Mouse (Mus musculus) intestine, embryonic 14.5 days (tissue): ENCODE measurements around the gene H2-Q10. TPM values are rescaled to one million over a fixed set of nuclear protein-coding genes. Genes with fewer than 3 reads are reported as not detected.

Source experiments
- ATAC-seq: fragments of 200-750 bp; cut with Nextera tagmentation; replicated peaks from 2 replicates; pipeline ENCODE4 v1.8.0; 2017; ENCODE audit warnings: low read depth, moderate number of reproducible peaks, moderate TSS enrichment, moderate library complexity; ENCODE audit not compliant: low FRiP score, low TSS enrichment
- DNase-seq: peaks from one replicate; pipeline ENCODE4 v3.0.0-alpha.2; 2018; ENCODE audit warnings: low spot score
- H3K27ac ChIP-seq: fragments of 300-500 bp; sonication (generic); 2 replicates; pipeline ENCODE4 v1.5.1; 2014; ENCODE audit warnings: low read depth, mild to moderate bottlenecking, control low read depth
- H3K27me3 ChIP-seq: fragments of 300-500 bp; sonication (generic); replicated peaks from 2 replicates; pipeline ENCODE4 v1.6.1; 2014; ENCODE audit warnings: low read length, control low read depth; ENCODE audit not compliant: control insufficient read depth, insufficient read depth
- H3K36me3 ChIP-seq: fragments of 300-500 bp; sonication (generic); 2 replicates; pipeline ENCODE4 v1.6.1; 2014; ENCODE audit warnings: low read length, control low read depth; ENCODE audit not compliant: control insufficient read depth, insufficient read depth
- H3K4me1 ChIP-seq: fragments of 300-500 bp; sonication (generic); replicated peaks from 2 replicates; pipeline ENCODE4 v1.6.1; 2014; ENCODE audit warnings: low read length, control low read depth, mixed read lengths; ENCODE audit not compliant: control insufficient read depth, insufficient read depth
- H3K4me2 ChIP-seq: fragments of 300-500 bp; sonication (generic); 2 replicates; pipeline ENCODE4 v1.6.1; 2014; ENCODE audit warnings: low read length
- H3K4me3 ChIP-seq: fragments of 300-500 bp; sonication (generic); 2 replicates; pipeline ENCODE4 v1.5.1; 2014; ENCODE audit warnings: low read depth, low read length, control low read depth, mixed read lengths
- H3K9ac ChIP-seq: fragments of 300-500 bp; sonication (generic); 2 replicates; pipeline ENCODE4 v1.6.1; 2014; ENCODE audit warnings: mild to moderate bottlenecking, low read length
- H3K9me3 ChIP-seq: fragments of 300-500 bp; sonication (generic); 2 replicates; pipeline ENCODE4 v1.6.1; 2016; ENCODE audit warnings: low read length, control low read depth; ENCODE audit not compliant: control insufficient read depth
- WGBS: fragments of 180-500 bp; shearing (Covaris S2); extraction: QIAGEN DNeasy Blood & Tissue Kit; methylation state at CpG from one replicate; pipeline ENCODE4 v1.1.7; 2014; 5-methylcytosine and 5-hydroxymethylcytosine counted together
- polyA plus RNA-seq: library from polyadenylated mRNA; unstranded; fragments of >200 nt; fragmentation: Nextera tagmentation; extraction: Ambion mirVana; gene quantifications from 2 replicates; pipeline ENCODE4 v1.2.1, GENCODE M21; 2014

The H2-Q10 gene
- polyA plus RNA-seq, 1 experiment from 2014 or later: 10.0 TPM

DNA sequence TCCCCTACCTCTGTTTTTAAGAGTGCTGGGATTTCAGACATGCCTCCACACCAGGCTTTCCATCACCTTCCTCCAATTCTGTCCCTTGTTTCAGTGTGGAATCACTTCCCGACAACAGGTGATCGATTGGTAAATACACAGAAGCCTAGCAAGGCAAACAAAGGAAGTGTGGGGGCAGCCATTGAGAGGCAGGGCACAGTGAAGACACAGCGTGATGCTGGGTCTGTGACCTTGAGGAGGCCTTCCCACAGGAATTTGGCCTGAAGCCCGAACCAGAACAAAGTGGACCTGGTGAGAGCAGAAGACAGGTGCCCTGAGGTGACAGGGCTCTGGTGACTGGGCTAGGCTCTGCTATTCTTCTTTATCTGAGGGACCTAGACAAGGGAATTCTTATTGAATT lies 15.8 kb downstream of the H2-Q10 start:
- H3K27me3 ChIP-seq: no peaks in the 10 kb centered on the region
- no peak overlapping the region for H3K4me3 ChIP-seq
- no peaks in the 10 kb centered on the region for H3K4me1 ChIP-seq
- no peak overlapping the region for H3K4me2 ChIP-seq
- no peak overlapping the region for H3K27ac ChIP-seq
- WGBS: 30% methylated on average over 4 of the region's 4 CpGs
- H3K9me3 ChIP-seq: no peaks in the 10 kb centered on the region
- no peak for DNase-seq
- no peak overlapping the region for H3K9ac ChIP-seq
- H3K36me3 ChIP-seq: no peaks in the 10 kb centered on the region
- no peak for ATAC-seq

DNA sequence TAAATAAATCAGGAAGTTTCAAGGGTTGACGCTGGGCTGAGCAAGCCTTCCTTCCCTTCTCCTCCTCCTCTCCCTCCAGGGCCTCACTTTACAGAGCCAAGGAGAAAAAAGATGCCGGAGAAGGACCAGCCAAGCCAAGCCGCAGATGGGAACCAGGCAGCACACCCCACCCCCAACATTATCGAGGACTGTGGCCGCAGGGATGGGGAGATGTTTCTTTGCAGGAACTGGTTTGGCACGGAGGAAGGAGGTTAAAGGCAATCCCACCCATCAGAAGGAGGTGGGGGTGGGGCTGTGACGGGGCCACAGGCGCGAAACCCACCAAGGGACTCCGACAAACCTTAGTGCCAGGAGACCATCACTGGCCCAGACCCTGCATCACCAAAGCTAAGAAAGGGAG lies 16.8 kb downstream of the H2-Q10 start:
- 44% methylated on average over 10 of the region's 10 CpGs for WGBS
- DNase-seq (no peak), ATAC-seq (no peak)
- Histone ChIP-seq H3K9ac (no peak overlapping the region), H3K4me3 (no peak overlapping the region), H3K4me1 (no peaks in the 10 kb centered on the region), H3K9me3 (no peaks in the 10 kb centered on the region), H3K36me3 (no peaks in the 10 kb centered on the region), H3K27ac (no peak overlapping the region), H3K4me2 (no peak overlapping the region), H3K27me3 (no peaks in the 10 kb centered on the region)

DNA sequence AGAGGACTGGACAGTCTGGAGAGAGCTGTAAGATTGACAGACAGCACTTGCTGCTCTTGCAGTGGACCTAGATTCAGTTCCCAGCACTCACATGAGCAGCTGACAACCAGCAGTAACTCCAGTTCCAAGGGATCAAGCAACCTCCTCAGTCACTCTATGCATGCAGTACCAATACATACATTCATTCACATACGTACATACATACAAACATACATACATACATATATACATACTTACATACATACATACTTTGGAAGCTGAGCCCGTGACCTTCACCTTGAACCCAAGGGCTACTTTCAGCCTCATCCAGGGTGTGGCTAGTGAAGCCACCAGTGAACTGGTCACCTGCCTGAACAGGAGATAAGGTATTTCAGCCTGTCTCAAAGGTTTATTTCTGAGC lies 18.2 kb downstream of the H2-Q10 start:
- no peak for DNase-seq
- H3K4me2 ChIP-seq: no peak overlapping the region
- no peak overlapping the region for H3K4me3 ChIP-seq
- no peak for ATAC-seq
- no peaks in the 10 kb centered on the region for H3K4me1 ChIP-seq
- H3K27ac ChIP-seq: no peak overlapping the region
- H3K27me3 ChIP-seq: no peaks in the 10 kb centered on the region
- H3K36me3 ChIP-seq: no peaks in the 10 kb centered on the region
- no peak overlapping the region for H3K9ac ChIP-seq
- no peaks in the 10 kb centered on the region for H3K9me3 ChIP-seq
- 90% methylated on average over 2 of the region's 2 CpGs for WGBS

DNA sequence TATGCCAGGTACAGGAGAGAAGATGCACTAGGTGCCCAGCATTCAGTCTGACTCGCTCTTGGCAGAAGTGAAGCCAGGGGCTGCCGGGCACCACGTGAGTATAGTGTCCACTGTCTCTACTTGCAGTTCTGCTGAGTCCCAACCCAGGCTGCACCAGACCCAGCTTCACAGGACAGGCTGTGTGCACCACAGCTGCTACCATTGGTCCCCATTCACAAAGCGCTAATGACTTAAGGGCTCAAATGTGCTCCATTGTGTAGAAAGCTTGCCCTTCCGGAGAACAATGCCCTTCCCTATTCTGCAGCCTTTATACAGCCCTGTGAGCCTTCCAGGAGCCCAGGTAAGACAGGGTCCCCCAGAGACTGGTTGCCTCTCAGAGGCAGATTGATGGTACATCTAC lies 20.4 kb downstream of the H2-Q10 start:
- H3K27ac ChIP-seq: no peak overlapping the region
- no peak overlapping the region for H3K4me2 ChIP-seq
- ATAC-seq: no peak
- no peak overlapping the region for H3K9ac ChIP-seq
- no peaks in the 10 kb centered on the region for H3K4me1 ChIP-seq
- no peaks in the 10 kb centered on the region for H3K36me3 ChIP-seq
- H3K4me3 ChIP-seq: no peak overlapping the region
- WGBS: 74% methylated on average over 5 of the region's 5 CpGs
- H3K9me3 ChIP-seq: no peaks in the 10 kb centered on the region
- H3K27me3 ChIP-seq: no peaks in the 10 kb centered on the region
- no peak for DNase-seq

DNA sequence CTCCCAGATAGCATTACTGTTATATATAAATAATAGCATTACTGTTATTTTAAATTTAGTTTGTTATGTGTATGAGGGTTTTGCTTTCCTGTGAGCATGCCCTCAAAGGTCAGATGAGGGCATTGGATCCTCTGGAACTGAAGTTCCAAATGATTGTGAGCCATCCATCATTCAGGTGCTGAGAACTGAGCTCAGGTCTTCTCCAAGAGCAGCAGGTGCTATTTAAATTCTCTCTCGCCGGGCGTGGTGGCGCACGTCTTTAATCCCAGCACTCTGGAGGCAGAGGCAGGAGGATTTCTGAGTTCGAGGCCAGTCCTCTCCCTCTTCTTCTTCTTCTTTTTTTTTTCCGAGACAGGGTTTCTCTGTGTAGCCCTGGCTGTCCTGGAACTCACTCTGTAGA lies 27.2 kb downstream of the H2-Q10 start:
- Histone ChIP-seq H3K27ac (no peak overlapping the region), H3K4me1 (no peaks in the 10 kb centered on the region; the same call in 1 of the 2 replicates), H3K9ac (no peak overlapping the region), H3K9me3 (no peaks in the 10 kb centered on the region), H3K36me3 (no peaks in the 10 kb centered on the region), H3K4me3 (no peak overlapping the region), H3K27me3 (no peaks in the 10 kb centered on the region), H3K4me2 (no peak overlapping the region)
- ATAC-seq (no peak), DNase-seq (no peak)
- WGBS: 93% methylated on average over 7 of the region's 7 CpGs

DNA sequence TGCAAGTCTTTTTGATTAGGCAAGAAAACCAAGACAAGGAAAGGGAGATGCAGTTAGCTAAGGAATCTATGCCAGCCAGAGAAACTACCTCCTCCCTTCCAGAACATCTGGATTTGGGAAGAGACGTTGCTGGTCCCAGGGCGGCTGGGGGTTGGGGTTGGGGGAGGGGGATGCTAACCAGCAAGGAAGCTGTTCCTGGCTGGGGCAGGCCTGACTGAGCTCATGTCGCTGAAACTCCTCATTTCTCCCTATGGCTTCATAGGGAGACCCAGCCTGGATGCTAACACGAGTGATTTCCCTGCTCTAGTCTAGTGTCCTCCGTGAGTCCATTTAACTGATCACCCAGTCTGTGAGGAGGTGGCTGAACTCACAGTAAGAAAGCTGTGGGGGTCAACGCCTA lies 32.3 kb downstream of the H2-Q10 start:
- DNase-seq (no peak), ATAC-seq (no peak)
- no peak overlapping the region for H3K27ac ChIP-seq

DNA sequence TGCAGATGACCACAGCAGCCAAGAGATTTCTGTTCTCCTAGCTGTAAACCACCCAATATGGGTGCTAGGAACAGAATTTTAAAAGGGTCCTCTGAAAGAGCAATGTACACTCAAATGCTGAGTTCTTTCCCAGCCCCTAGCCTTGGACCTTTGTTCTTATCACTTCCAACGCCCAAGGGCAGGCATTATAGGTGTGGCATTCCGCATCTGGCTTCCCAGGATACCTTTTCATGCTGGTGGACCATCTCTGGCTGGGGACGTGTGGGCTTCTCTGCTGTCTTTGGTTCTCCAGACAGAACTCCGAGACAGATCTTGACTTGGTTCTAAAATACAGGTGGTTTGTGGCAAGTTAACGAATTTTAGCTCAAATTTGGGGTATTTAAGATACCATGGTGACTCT lies 32.9 kb downstream of the H2-Q10 start:
- Histone ChIP-seq H3K4me2 (no peak overlapping the region), H3K36me3 (no peaks in the 10 kb centered on the region), H3K9me3 (no peaks in the 10 kb centered on the region), H3K4me3 (no peak overlapping the region), H3K4me1 (no peaks in the 10 kb centered on the region; the same call in 1 of the 2 replicates), H3K27ac (no peak overlapping the region), H3K9ac (no peak overlapping the region), H3K27me3 (peaks cover 22% of the 10 kb centered on the region; the same call in 1 of the 2 replicates)
- no peak for DNase-seq
- WGBS: 50% methylated on average over 5 of the region's 5 CpGs
- ATAC-seq: no peak

More for the DNA sequence above, 32.3 kb downstream of the H2-Q10 start:
- H3K4me1 ChIP-seq: no peaks in the 10 kb centered on the region; the same call in 1 of the 2 replicates
- H3K36me3 ChIP-seq: no peaks in the 10 kb centered on the region
- H3K4me2 ChIP-seq: no peak overlapping the region
- H3K9me3 ChIP-seq: no peaks in the 10 kb centered on the region
- H3K4me3 ChIP-seq: no peak overlapping the region
- no peak overlapping the region for H3K9ac ChIP-seq
- WGBS: 5% methylated on average over 6 of the region's 6 CpGs
- H3K27me3 ChIP-seq: peaks cover 19% of the 10 kb centered on the region; the same call in 1 of the 2 replicates

DNA sequence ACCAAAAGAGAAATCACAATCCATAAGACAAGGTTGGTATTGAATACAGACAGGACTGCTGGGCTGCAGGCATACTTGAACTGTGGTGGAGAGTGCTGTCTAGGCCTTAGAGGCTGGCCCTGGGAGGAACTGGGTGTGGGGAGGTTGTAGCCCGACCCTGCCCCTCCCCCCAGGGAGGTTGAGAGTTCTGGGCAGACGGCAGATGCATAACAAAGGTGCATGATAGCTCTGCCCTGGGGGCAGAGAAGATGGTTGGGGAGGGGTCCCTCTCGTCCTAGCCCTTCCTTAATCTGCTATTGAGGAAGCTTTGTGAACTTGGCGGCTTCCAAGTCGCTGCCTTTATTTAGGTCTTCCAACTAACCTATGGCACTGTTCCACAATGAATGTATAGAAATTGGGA lies 34.0 kb downstream of the H2-Q10 start:
- Histone ChIP-seq H3K4me3 (no peak overlapping the region), H3K36me3 (no peaks in the 10 kb centered on the region), H3K9ac (no peak overlapping the region), H3K27ac (no peak overlapping the region), H3K4me1 (no peaks in the 10 kb centered on the region; the same call in 1 of the 2 replicates), H3K9me3 (no peaks in the 10 kb centered on the region), H3K4me2 (no peak overlapping the region), H3K27me3 (peaks cover 24% of the 10 kb centered on the region; the same call in 1 of the 2 replicates)
- DNase-seq (no peak), ATAC-seq (no peak)
- 25% methylated on average over 5 of the region's 5 CpGs for WGBS

DNA sequence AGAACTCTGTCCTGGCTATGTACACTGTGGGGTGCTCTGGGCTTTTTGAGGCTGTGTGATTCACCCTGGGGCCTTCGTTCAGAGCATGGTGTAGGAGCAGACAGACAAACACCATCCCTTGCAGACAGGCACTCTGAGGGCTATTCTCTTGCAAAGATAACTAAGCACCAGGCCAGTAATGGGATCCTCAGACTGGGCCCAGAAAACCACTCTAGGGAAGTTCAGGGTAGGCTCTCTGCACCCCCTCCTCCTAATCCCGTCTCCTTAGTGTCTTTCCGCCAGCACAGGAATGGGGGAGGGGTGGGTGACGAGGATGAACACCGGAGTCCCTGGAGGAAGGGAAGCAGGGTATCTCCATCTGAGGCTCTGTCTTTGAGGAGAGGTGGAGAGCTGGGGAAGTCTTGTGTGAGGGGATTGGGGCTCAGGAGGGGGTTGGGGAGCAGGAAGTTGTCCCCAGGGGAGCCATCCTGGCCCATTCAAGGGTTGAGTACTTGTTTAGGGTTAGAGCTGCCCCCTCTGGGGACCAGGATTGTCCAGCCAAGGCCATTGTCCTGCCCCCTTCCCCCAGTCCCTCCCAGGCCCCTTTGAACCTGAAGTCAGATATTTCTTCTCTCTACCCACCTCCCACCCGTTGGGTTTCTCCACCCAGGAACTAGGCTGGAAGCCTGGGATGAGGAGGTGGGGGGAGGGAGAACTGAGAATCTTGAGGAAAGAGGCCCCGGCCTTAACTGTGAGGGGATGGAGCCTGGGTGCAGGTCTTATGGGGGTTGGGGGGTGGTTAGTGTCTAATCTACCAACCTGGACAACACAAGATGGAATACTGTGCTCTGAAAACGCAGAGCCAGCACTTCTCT lies 35.0 kb downstream of the H2-Q10 start:
- no peak for ATAC-seq
- no peak for DNase-seq
- Histone ChIP-seq H3K4me2 (no peak overlapping the region), H3K4me1 (no peaks in the 10 kb centered on the region; the same call in 1 of the 2 replicates), H3K27me3 (peaks cover 24% of the 10 kb centered on the region; the same call in 1 of the 2 replicates), H3K36me3 (no peaks in the 10 kb centered on the region), H3K27ac (no peak overlapping the region), H3K9me3 (no peaks in the 10 kb centered on the region), H3K4me3 (no peak overlapping the region), H3K9ac (no peak overlapping the region)
- 31% methylated on average over 8 of the region's 8 CpGs for WGBS
